Mouse (Mus musculus): ENCODE results near the gene Wdr47.

- TF ChIP-seq POLR2A (IDR thresholded peaks at IDR 0.05; ENCODE audit: borderline replicate concordance, insufficient read depth, low read length) (no peak), CTCF (IDR thresholded peaks at IDR 0.05; ENCODE audit: borderline replicate concordance, insufficient read depth, low read depth, low read length) (no peak)
These were observed 98.9 kb downstream of the Wdr47 start for GRCm38 (mm10) chr3:108689979-108690378.

Measured in cerebellum, adult 2 months (tissue).